Mouse (Mus musculus) CH12.LX (cell line): Measurements from ENCODE around the gene Ets2. TPM values are rescaled to one million over a fixed set of nuclear protein-coding genes. Genes with fewer than 3 reads are reported as not detected.
A peak's percentile ranks its signal among the peaks of the same experiment; 100 is the strongest.

ENCODE experiments used
- DNase-seq: peaks from one replicate; pipeline ENCODE4 v3.0.0-alpha.2; 2013; ENCODE audit errors: extremely low read depth
- H3K27ac ChIP-seq: 2 replicates; pipeline ENCODE4 v1.5.1; 2012; ENCODE audit warnings: low read depth, mild to moderate bottlenecking, control low read depth, moderate library complexity; ENCODE audit not compliant: insufficient read depth
- H3K27me3 ChIP-seq: replicated peaks from 2 replicates; pipeline ENCODE3; 2012; ENCODE audit warnings: inconsistent platforms
- H3K36me3 ChIP-seq, 2 experiments: replicated peaks in 1 of 2; 2 replicates each; pipeline versions ENCODE3 to v1.6.1; 2012; ENCODE audit warnings: inconsistent platforms in 1 of 2, low read length in 1 of 2, mild to moderate bottlenecking in 1 of 2, mixed read lengths in 1 of 2, moderate library complexity in 1 of 2; ENCODE audit not compliant: control insufficient read depth in 1 of 2, insufficient read depth in 1 of 2
- H3K4me1 ChIP-seq, 2 experiments: 2 replicates each; pipeline ENCODE4 v1.6.1; 2012; ENCODE audit warnings: inconsistent platforms in 1 of 2, moderate library complexity in 1 of 2; ENCODE audit not compliant: insufficient read depth in 2 of 2, control insufficient read depth in 1 of 2
- H3K4me2 ChIP-seq: 2 replicates; pipeline ENCODE4 v1.6.1; 2012; ENCODE audit warnings: low read depth, mild to moderate bottlenecking, control low read depth; ENCODE audit not compliant: poor library complexity, insufficient read depth, severe bottlenecking
- H3K4me3 ChIP-seq, 3 experiments: fragments of 150-350 bp in 1 of 3; sonication (generic) in 1 of 3; replicated peaks in 1 of 3; 2 replicates each; pipeline versions ENCODE3 to v1.5.1; 2011 to 2012; ENCODE audit warnings: low read depth in 2 of 3, low read length in 2 of 3, mild to moderate bottlenecking in 2 of 3, moderate library complexity in 2 of 3, control low read depth in 1 of 3, improper control_type of control experiment in 1 of 3, inconsistent platforms in 1 of 3, mixed read lengths in 1 of 3; ENCODE audit not compliant: poor library complexity in 1 of 3
- H3K79me2 ChIP-seq: replicated peaks from 2 replicates; pipeline ENCODE4 v1.6.1; 2012; ENCODE audit warnings: mild to moderate bottlenecking, moderate library complexity; ENCODE audit not compliant: control insufficient read depth, poor library complexity, insufficient read depth, severe bottlenecking; ENCODE audit errors: extremely low read depth
- H3K9ac ChIP-seq: 2 replicates; pipeline ENCODE4 v1.6.1; 2012; ENCODE audit warnings: low read depth, mild to moderate bottlenecking, control low read depth, moderate library complexity; ENCODE audit not compliant: insufficient read depth
- H3K9me3 ChIP-seq: replicated peaks from 2 replicates; pipeline ENCODE3; 2012; ENCODE audit warnings: low read length, inconsistent platforms, mixed read lengths
- CHD1 ChIP-seq: IDR thresholded peaks from 2 replicates; pipeline ENCODE4 v1.6.1; 2012; ENCODE audit warnings: low read depth, low read length, improper control_type of control experiment, inconsistent platforms
- CHD2 ChIP-seq: IDR thresholded peaks from 2 replicates; pipeline ENCODE4 v1.6.1; 2011; ENCODE audit warnings: low read length, improper control_type of control experiment
- CTCF ChIP-seq, 2 experiments: IDR thresholded peaks in 1 of 2; conservative IDR thresholded peaks in 1 of 2; 2 replicates each; pipeline ENCODE4 v1.5.1; 2011 to 2012; ENCODE audit warnings: low read depth in 2 of 2, low read length in 2 of 2, improper control_type of control experiment in 1 of 2, inconsistent platforms in 1 of 2, mild to moderate bottlenecking in 1 of 2, moderate library complexity in 1 of 2
- E2F4 ChIP-seq: IDR thresholded peaks from 2 replicates; pipeline ENCODE4 v1.6.1; 2011; ENCODE audit warnings: low read depth, low read length, improper control_type of control experiment; ENCODE audit not compliant: insufficient replicate concordance
- GABPA ChIP-seq: IDR thresholded peaks from 2 replicates; pipeline ENCODE4 v1.6.1; 2012; ENCODE audit warnings: low read depth, low read length, improper control_type of control experiment, inconsistent platforms; ENCODE audit not compliant: insufficient replicate concordance
- MYC ChIP-seq: IDR thresholded peaks from 2 replicates; pipeline ENCODE4 v1.6.1; 2011; ENCODE audit warnings: low read depth, mild to moderate bottlenecking, improper control_type of control experiment, low read length
- NELFE ChIP-seq: IDR thresholded peaks from 2 replicates; pipeline ENCODE4 v1.6.1; 2011; ENCODE audit warnings: low read depth, low read length, improper control_type of control experiment
- NRF1 ChIP-seq: IDR thresholded peaks from 2 replicates; pipeline ENCODE4 v1.6.1; 2014; ENCODE audit warnings: low read depth, mild to moderate bottlenecking, inconsistent platforms, low read length, improper control_type of control experiment, moderate library complexity
- RAD21 ChIP-seq: IDR thresholded peaks from 2 replicates; pipeline ENCODE4 v1.6.1; 2011; ENCODE audit warnings: low read depth, mild to moderate bottlenecking, low read length, improper control_type of control experiment, moderate library complexity
- RCOR1 ChIP-seq: conservative IDR thresholded peaks from 2 replicates; pipeline ENCODE4 v1.6.1; 2012; ENCODE audit warnings: low read depth, mild to moderate bottlenecking, inconsistent platforms, low read length, improper control_type of control experiment
- SMC3 ChIP-seq: IDR thresholded peaks from 2 replicates; pipeline ENCODE4 v1.6.1; 2011; ENCODE audit warnings: low read depth, low read length, improper control_type of control experiment
- TBP ChIP-seq: conservative IDR thresholded peaks from 2 replicates; pipeline ENCODE4 v1.6.1; 2011; ENCODE audit warnings: low read depth, low read length, improper control_type of control experiment
- ZMIZ1 ChIP-seq: IDR thresholded peaks from 2 replicates; pipeline ENCODE4 v1.6.1; 2012; ENCODE audit warnings: low read depth, mild to moderate bottlenecking, inconsistent platforms, low read length, improper control_type of control experiment
- dilution Hi-C: fragments of 300-500 bp; cut with MboI; formaldehyde crosslinking; loops from 2 replicates; pipeline ENCODE4 v1.14.3; 2020; ENCODE audit warnings: low sequenced_read_pairs; ENCODE audit not compliant: extremely low pct_unique_long_range_greater_than_20kb, extremely low pct_ligation_motif_present
- in situ Hi-C: fragments of 300-500 bp; cut with MboI; formaldehyde crosslinking; loops from 3 replicates; pipeline ENCODE4 v1.14.3; 2019; ENCODE audit warnings: low sequenced_read_pairs, low pct_ligation_motif_present, low pct_unique_long_range_greater_than_20kb, mixed read lengths
- polyA plus RNA-seq: library from polyadenylated mRNA; unstranded; fragments of >175 nt; gene quantifications from 2 replicates; pipeline ENCODE4 v1.2.1, GENCODE M21; 2012; ENCODE audit warnings: low read depth; ENCODE audit not compliant: insufficient read length
- total RNA-seq, 2 experiments: library from RNA; depleted of rRNA; stranded (reverse); fragments of 300-350 nt in 1 of 2; fragments of >200 nt in 1 of 2; gene quantifications; 2 replicates each; pipeline ENCODE4 v1.2.3; 2012 to 2014

The Ets2 gene
- total and polyA plus RNA-seq, 3 experiments = 42.0 to 51.2 (median 43.2) TPM

DNA sequence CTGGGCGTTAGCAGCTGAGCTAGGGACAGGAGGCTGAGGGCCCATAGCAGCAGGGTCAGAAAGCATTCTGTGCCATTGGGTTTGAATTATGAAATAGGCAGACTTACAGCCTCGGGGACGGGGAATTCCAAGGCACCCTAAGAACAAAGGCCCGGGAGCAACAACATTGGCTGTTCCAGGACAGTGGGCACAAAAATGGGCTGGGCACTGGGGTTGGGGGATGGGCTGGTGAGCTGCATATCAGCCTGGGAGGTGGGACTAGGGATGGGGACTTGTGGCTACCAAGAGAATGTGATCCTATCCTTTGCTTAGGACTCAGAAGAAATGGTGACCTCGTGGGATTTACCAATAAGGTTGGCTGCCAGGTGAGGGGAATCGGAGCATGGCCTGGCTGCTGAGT, 15.6 kb upstream of the Ets2 start:
- H3K27ac ChIP-seq = no peak overlapping the region
- no peak for DNase-seq
- no peaks in the 10 kb centered on the region for H3K36me3 ChIP-seq
- in situ Hi-C loops = no loop called here
- H3K9me3 ChIP-seq = no peaks in the 10 kb centered on the region
- H3K4me3 ChIP-seq = no peak overlapping the region
- TF ChIP-seq ZMIZ1 = no peak
- H3K4me2 ChIP-seq = no peak overlapping the region
- no peaks in the 10 kb centered on the region for H3K27me3 ChIP-seq
- no peaks in the 10 kb centered on the region for H3K79me2 ChIP-seq
- dilution Hi-C loops = no loop called here
- no peak overlapping the region for H3K9ac ChIP-seq
- peaks cover 3 to 11% of the 10 kb centered on the region in 2 experiments; a peak in 3 of 4 replicates for H3K4me1 ChIP-seq

DNA sequence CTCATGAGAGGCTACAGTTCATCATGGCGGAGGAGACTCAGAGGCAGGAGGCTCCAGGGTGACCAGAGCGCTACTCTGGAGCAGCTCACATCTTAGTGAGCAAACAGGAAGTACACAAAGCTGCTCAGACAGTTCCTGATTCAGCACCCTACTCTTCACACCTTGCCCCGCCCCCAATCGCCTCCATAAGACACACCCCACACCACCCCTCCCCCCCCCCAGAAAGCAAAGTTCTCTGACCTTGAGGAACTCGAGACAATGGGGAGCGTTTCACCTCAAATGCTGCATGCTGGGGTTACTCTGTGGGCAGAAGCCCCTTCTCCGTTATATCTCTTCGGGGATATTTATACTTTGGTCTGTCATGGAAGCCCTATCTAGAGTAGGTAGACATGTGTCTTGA, 15.0 kb upstream of the Ets2 start:
- DNase-seq = no peak
- no peak overlapping the region for H3K4me2 ChIP-seq
- no peaks in the 10 kb centered on the region for H3K27me3 ChIP-seq
- H3K4me1 ChIP-seq = peaks cover 3 to 11% of the 10 kb centered on the region in 2 experiments; a peak in 3 of 4 replicates
- H3K79me2 ChIP-seq = no peaks in the 10 kb centered on the region
- no peak overlapping the region for H3K4me3 ChIP-seq
- in situ Hi-C loops (no loop called here), dilution Hi-C loops (no loop called here)
- no peaks in the 10 kb centered on the region for H3K36me3 ChIP-seq
- H3K9me3 ChIP-seq = no peaks in the 10 kb centered on the region
- H3K27ac ChIP-seq = no peak overlapping the region
- H3K9ac ChIP-seq = no peak overlapping the region
- TF ChIP-seq NRF1 (no peak), RAD21 (no peak), CHD2 (no peak), MYC (no peak), SMC3 (no peak), GABPA (no peak), TBP (no peak), RCOR1 (no peak), CHD1 (no peak), CTCF (conservative IDR thresholded peaks at IDR 0.05 in 1 of 2, IDR thresholded peaks at IDR 0.05 in 1 of 2; ENCODE audit: low read depth in 2 of 2, low read length in 2 of 2) (no peak)
- TF ChIP-seq, all 38 proteins: peak for 0

DNA sequence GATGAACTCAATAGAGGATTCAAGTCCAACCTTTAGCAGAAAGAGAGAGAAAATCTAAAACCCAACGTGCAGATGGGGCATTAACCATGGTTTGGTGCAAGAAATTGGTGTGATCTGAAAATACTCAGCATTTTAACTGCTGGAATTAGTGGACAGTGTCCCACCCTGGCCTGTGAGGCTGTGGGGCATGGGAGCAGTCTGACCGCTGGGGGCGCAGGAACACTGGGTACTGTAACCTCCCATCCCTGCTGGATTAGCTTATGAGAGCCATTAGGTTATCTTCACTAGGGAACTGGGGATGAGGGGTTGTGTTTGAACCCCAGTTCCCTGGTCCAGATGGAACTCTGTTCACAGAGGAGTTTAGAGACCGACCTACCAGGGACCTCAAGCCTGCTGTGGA, 13.9 kb upstream of the Ets2 start:
- no peak for DNase-seq
- Histone ChIP-seq H3K4me1 (peaks cover 3 to 11% of the 10 kb centered on the region in 2 experiments; a peak in 3 of 4 replicates), H3K27me3 (no peaks in the 10 kb centered on the region), H3K9ac (no peak overlapping the region), H3K79me2 (no peaks in the 10 kb centered on the region), H3K9me3 (no peaks in the 10 kb centered on the region), H3K4me3 (no peak overlapping the region), H3K27ac (no peak overlapping the region), H3K36me3 (no peaks in the 10 kb centered on the region), H3K4me2 (no peak overlapping the region)
- dilution Hi-C loops = no loop called here
- TF ChIP-seq NELFE (no peak), RAD21 (peak; percentile 45), E2F4 (no peak), CTCF (conservative IDR thresholded peaks at IDR 0.05 in 1 of 2, IDR thresholded peaks at IDR 0.05 in 1 of 2; ENCODE audit: low read depth in 2 of 2, low read length in 2 of 2) (peak in 1 of 2 experiments; percentile 59; a peak in 2 of 4 replicates), SMC3 (peak; percentile 30; the same call in 1 of the 2 replicates)
- in situ Hi-C loops = no loop called here
